Mouse (Mus musculus): ENCODE data around the gene Hist1h2bp. TPM values are rescaled to one million over a fixed set of nuclear protein-coding genes. Genes with fewer than 3 reads are reported as not detected.

Hist1h2bp gene
- polyA plus RNA-seq (2017; shearing (Covaris generic)) = 1 to 10 TPM in 1 of 2 experiments, not detected in 1; 1.5 TPM

DNA sequence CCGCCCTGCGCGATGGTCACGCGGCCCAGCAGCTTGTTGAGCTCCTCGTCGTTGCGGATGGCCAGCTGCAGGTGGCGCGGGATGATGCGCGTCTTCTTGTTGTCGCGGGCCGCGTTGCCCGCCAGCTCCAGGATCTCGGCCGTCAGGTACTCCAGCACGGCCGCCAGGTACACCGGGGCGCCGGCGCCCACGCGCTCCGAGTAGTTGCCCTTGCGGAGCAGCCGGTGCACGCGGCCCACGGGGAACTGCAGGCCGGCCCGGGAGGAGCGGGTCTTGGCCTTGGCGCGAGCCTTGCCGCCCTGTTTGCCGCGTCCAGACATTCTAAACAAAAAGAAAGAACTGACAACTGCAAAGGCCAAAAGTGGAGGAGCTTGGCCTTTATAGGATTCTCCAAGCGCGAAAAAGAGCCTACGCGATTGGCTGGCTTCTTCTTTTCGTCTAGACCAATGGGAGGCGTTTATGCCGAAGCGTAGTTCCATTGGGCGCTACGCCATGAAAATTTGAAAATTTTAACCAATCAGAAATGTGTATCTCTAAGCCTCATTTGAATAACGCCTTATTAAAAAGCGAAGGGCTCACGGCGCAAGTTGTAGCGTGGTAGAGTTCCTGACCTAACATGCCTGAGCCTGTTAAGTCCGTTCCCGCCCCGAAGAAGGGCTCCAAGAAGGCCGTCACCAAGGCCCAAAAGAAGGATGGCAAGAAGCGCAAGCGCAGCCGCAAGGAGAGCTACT is at the start of gene Hist1h2bp, which contains the start of gene Hist1h2an:
Hist1h2bp (plus strand) TSS at position 563 of the 731 bp plus-strand sequence.
Hist1h2an (minus strand) TSS at position 320 of the 731 bp plus-strand sequence.

DNA sequence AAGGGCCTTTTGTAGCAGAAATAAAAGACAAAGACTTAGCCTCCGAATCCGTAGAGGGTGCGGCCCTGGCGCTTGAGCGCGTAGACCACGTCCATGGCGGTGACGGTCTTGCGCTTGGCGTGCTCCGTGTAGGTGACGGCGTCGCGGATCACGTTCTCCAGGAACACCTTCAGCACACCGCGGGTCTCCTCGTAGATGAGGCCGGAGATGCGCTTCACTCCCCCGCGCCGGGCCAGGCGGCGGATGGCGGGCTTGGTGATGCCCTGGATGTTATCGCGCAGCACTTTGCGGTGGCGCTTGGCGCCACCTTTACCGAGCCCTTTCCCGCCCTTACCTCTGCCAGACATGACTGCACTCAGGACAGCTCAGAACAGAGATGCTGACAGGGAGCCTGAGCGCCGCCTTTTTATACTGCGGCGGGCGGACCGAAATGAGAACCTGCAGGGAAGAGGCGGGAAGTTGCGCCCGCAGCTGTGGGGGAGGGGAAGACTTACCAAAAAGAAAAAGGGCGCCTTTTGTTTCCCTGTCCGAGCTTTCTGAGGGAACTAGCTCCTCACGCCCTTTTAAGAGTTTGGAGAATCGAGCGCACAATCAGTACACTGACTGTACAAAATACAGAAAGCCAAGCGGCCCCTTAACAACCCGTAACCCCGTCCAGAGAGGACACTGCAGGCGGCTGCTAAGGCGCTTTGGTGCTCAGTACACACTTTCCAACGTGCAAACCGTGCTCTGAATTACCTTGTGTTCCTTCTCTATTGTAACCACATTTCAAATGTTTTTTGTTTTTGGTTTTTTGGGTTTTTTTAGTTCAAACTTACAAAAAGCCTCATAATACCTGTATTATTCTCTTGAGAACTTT is 36.9 kb upstream of the Hist1h2bp start, which contains the start of gene Hist1h4k:
Hist1h4k (minus strand) TSS at position 347 of the 859 bp plus-strand sequence.

DNA sequence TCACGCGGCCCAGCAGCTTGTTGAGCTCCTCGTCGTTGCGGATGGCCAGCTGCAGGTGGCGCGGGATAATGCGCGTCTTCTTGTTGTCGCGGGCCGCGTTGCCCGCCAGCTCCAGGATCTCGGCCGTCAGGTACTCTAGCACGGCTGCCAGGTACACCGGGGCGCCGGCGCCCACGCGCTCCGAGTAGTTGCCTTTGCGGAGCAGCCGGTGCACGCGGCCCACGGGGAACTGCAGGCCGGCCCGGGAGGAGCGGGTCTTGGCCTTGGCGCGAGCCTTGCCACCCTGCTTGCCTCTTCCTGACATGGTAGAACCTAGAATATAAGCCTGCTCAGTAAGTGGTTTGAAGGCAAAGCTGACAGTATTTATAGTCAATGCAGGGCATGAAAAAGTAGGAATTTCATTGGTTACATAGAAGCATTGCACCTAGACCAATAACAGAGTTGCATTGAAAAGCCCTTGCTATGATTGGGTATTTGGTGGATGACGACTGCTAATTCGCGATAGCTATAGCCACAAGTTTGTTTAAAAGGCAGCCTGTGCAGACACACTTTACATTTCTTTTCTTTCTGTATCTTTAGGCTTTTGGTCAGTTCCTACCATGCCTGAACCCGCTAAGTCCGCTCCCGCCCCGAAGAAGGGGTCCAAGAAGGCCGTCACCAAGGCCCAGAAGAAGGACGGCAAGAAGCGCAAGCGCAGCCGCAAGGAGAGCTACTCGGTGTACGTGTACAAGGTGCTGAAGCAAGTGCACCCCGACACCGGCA is 33.6 kb upstream of the Hist1h2bp start, which contains the start of the genes Hist1h2ak and Hist1h2bn:
Hist1h2ak (minus strand) TSS at position 304 of the 762 bp plus-strand sequence.
Hist1h2bn (plus strand) TSS at position 600 of the 762 bp plus-strand sequence.

DNA sequence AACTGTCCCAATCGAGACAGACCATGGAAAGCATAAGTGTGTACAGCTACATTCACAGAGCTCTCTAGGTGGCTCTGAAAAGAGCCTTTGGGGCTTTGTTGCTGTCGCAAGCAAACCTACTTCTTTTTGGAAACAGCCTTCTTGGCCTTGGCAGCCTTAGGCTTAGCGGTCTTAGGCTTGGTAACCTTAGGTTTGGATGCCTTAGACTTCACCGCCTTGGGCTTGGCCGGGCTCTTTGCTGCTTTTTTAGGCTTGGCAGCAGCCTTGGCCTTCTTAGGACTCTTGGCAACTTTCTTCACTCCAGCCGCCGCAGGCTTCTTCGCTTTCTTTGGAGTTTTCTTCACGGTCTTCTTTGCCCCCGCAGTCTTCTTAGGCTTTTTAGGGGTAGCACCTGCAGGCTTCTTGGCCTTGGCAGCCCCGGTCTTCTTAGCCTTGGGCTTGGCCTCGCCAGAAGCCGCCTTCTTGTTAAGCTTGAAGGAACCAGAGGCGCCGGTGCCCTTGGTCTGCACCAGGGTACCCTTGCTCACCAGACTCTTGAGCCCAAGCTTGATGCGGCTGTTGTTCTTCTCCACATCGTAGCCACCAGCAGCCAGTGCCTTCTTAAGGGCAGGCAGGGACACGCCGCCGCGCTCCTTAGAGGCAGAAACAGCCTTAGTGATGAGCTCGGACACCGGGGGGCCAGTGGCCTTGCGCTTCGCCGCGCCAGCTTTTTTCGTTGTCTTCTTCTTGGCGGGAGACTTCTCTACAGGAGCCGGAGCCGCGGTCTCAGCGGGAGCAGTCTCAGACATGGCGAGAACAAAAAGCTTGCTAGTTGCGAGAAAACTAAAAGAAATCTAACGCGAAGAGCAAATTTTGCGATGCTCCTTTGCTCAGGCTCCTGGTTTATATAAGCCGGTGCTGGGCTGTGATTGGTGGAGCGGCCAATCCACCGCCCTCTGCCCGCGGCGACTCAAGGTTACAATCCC is 7.2 kb upstream of the Hist1h2bp start, which contains the start of gene Hist1h1b:
Hist1h1b (minus strand) TSS at position 859 of the 965 bp plus-strand sequence.

DNA sequence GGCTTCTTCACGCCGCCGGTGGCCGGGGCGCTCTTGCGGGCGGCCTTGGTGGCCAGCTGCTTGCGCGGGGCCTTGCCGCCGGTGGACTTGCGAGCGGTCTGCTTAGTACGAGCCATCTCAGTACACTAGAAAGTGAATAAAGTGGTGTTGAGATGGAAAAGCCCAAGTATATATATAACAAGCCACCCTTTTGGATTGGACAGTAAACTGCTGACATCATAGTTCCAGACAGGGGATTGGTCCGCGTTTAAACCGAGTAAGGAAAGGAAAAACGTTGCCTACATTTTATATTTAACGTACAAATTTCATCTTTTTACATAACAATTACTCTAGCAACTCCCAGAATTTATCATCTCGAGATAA is 4.0 kb upstream of the Hist1h2bp start, which contains the start of gene Hist1h3i:
Hist1h3i (minus strand) TSS at position 116 of the 363 bp plus-strand sequence.

DNA sequence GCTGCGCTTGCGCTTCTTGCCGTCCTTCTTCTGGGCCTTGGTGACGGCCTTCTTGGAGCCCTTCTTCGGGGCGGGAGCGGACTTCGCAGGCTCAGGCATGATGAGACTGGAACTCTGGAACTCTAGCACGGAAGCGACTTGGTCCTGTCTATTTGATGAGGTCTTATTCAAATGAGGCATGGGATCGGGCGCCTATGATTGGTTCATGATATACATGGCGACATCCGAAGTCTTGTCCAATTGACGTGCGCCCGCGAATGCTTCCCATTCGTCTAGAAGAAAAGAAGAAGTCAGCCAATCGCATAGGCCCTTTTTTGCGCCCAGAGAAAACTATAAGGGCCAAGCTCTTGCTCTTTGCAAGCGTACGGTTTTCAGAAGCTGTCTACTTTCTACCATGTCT is 22.8 kb downstream of the Hist1h2bp start, which contains the start of the genes Hist1h2bq and Hist1h2ao:
Hist1h2bq (minus strand) TSS at position 125 of the 400 bp plus-strand sequence.
Hist1h2ao (plus strand) TSS at position 393 of the 400 bp plus-strand sequence.

DNA sequence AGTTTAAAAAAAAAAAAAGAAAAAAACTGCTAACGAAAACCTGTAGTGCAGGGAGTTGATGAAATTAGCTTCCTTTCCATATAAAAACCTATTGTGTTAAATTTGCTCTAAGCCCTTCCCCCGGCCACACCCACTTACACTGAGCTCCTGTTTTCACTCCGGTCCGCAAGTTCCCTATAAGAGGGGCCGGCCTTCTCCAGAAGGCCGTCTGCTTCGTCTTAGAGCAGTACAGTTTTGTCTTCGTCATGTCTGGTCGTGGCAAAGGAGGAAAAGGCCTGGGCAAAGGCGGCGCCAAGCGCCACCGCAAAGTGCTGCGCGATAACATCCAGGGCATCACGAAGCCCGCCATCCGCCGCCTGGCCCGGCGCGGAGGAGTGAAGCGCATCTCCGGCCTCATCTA is 24.3 kb downstream of the Hist1h2bp start, which contains the start of gene Hist1h4m:
Hist1h4m (plus strand) TSS at position 208 of the 400 bp plus-strand sequence.

DNA sequence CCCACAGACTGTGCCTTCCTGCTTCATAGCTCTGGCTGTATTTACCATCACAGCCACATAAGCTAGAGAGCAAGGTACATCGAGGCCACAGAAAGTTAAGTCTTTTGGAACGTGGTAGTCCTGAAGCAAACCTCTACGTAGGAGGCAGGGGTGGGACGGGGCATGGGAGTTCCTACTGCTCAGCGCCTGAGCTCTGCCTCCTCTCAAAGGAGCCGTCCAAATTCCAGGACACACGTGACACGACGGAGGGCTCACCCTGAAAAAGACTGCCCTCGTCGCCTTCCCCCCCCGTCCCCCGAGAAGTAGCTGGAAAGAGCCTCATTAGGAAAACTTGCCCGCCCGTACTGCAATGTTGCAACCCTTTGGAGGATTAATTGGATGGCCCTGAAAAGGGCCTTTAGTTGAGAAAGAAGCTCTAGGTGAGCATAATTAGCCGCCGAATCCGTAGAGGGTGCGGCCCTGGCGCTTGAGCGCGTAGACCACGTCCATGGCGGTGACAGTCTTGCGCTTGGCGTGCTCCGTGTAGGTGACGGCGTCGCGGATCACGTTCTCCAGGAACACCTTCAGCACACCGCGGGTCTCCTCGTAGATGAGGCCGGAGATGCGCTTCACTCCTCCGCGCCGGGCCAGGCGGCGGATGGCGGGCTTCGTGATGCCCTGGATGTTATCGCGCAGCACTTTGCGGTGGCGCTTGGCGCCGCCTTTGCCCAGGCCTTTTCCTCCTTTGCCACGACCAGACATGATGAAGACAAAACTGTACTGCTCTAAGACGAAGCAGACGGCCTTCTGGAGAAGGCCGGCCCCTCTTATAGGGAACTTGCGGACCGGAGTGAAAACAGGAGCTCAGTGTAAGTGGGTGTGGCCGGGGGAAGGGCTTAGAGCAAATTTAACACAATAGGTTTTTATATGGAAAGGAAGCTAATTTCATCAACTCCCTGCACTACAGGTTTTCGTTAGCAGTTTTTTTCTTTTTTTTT is 44.4 kb downstream of the Hist1h2bp start, which contains the start of gene Hist1h4n:
Hist1h4n (minus strand) TSS at position 779 of the 977 bp plus-strand sequence.

DNA sequence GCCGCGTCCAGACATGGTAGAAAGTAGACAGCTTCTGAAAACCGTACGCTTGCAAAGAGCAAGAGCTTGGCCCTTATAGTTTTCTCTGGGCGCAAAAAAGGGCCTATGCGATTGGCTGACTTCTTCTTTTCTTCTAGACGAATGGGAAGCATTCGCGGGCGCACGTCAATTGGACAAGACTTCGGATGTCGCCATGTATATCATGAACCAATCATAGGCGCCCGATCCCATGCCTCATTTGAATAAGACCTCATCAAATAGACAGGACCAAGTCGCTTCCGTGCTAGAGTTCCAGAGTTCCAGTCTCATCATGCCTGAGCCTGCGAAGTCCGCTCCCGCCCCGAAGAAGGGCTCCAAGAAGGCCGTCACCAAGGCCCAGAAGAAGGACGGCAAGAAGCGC is 46.2 kb downstream of the Hist1h2bp start, which contains the start of the genes Hist1h2ap and Hist1h2br:
Hist1h2ap (minus strand) TSS at position 47 of the 400 bp plus-strand sequence.
Hist1h2br (plus strand) TSS at position 283 of the 400 bp plus-strand sequence.

Other genes starting within 250 kb of the Hist1h2bp start
- gene Olfr1366, start 244.7 kb upstream of the Hist1h2bp start, polyA plus RNA-seq (2017; shearing (Covaris generic)) = not detected
- gene Olfr1535, start 227.6 kb upstream of the Hist1h2bp start, polyA plus RNA-seq (2017; shearing (Covaris generic)) = under 1 TPM; 0.08 to 0.29 TPM
- not detected for gene Olfr1364, start 205.7 kb upstream of the Hist1h2bp start, polyA plus RNA-seq (2017; shearing (Covaris generic))
- gene Olfr1362, start 173.4 kb upstream of the Hist1h2bp start, polyA plus RNA-seq (2017; shearing (Covaris generic)) = not detected
- gene Olfr11, start 144.9 kb upstream of the Hist1h2bp start, polyA plus RNA-seq (2017; shearing (Covaris generic)) = not detected
- gene Olfr1361, start 124.1 kb upstream of the Hist1h2bp start, polyA plus RNA-seq (2017; shearing (Covaris generic)) = not detected
- under 1 TPM in 1 of 2 experiments, not detected in 1; 0.09 TPM for gene Olfr1360, start 110.1 kb upstream of the Hist1h2bp start, polyA plus RNA-seq (2017; shearing (Covaris generic))
- not detected for gene Olfr1359, start 89.3 kb upstream of the Hist1h2bp start, polyA plus RNA-seq (2017; shearing (Covaris generic))
- under 1 TPM; 0.64 to 0.91 TPM for gene Hist1h2bl, start 71.3 kb upstream of the Hist1h2bp start, polyA plus RNA-seq (2017; shearing (Covaris generic))
- gene Hist1h2ai, start 71.0 kb upstream of the Hist1h2bp start, polyA plus RNA-seq (2017; shearing (Covaris generic)) = 10 to 100 TPM in 1 of 2 experiments, 1 to 10 TPM in 1; 8.5 to 16.3 TPM
- 1 to 10 TPM; 3.5 to 6.8 TPM for gene Hist1h3h, start 69.8 kb upstream of the Hist1h2bp start, polyA plus RNA-seq (2017; shearing (Covaris generic))
- 1 to 10 TPM; 1.4 to 2.6 TPM for gene Hist1h2bm, start 65.4 kb upstream of the Hist1h2bp start, polyA plus RNA-seq (2017; shearing (Covaris generic))
- 1 to 10 TPM in 1 of 2 experiments, not detected in 1; 1.2 TPM for gene Hist1h4j, start 52.4 kb upstream of the Hist1h2bp start, polyA plus RNA-seq (2017; shearing (Covaris generic))
- 10 to 100 TPM; 14.4 to 26.1 TPM for gene Hist1h4k, start 37.0 kb upstream of the Hist1h2bp start, polyA plus RNA-seq (2017; shearing (Covaris generic))
- gene Hist1h2ak, start 33.6 kb upstream of the Hist1h2bp start, polyA plus RNA-seq (2017; shearing (Covaris generic)) = 1 to 10 TPM; 5.2 to 7.9 TPM
- gene Hist1h2bn, start 33.3 kb upstream of the Hist1h2bp start, polyA plus RNA-seq (2017; shearing (Covaris generic)) = 1 to 10 TPM in 1 of 2 experiments, not detected in 1; 3.5 TPM
- 10 to 100 TPM; 12.2 to 12.7 TPM for gene Hist1h1b, start 6.8 kb upstream of the Hist1h2bp start, polyA plus RNA-seq (2017; shearing (Covaris generic))
- gene Hist1h3i, start 4.1 kb upstream of the Hist1h2bp start, polyA plus RNA-seq (2017; shearing (Covaris generic)) = 1 to 10 TPM; 1.3 to 2.5 TPM
- gene Hist1h2an, start 243 bp upstream of the Hist1h2bp start, polyA plus RNA-seq (2017; shearing (Covaris generic)) = 10 to 100 TPM in 1 of 2 experiments, 1 to 10 TPM in 1; 1.0 to 13.1 TPM
- gene Hist1h2bq, start 22.7 kb downstream of the Hist1h2bp start, polyA plus RNA-seq (2017; shearing (Covaris generic)) = 10 to 100 TPM; 10.3 to 13.9 TPM
- not detected for gene Hist1h2ao, start 23.0 kb downstream of the Hist1h2bp start, polyA plus RNA-seq (2017; shearing (Covaris generic))
- 10 to 100 TPM; 27.8 to 33.8 TPM for gene Hist1h4m, start 24.3 kb downstream of the Hist1h2bp start, polyA plus RNA-seq (2017; shearing (Covaris generic))
- gene Hist1h4n, start 44.7 kb downstream of the Hist1h2bp start, polyA plus RNA-seq (2017; shearing (Covaris generic)) = 10 to 100 TPM in 1 of 2 experiments, 1 to 10 TPM in 1; 6.0 to 10.8 TPM
- 100 to 1,000 TPM; 513 to 599 TPM for gene Hist1h2ap, start 46.0 kb downstream of the Hist1h2bp start, polyA plus RNA-seq (2017; shearing (Covaris generic))
- 10 to 100 TPM; 10.1 to 13.9 TPM for gene Hist1h2br, start 46.3 kb downstream of the Hist1h2bp start, polyA plus RNA-seq (2017; shearing (Covaris generic))
- gene Zfp184, start 157.6 kb downstream of the Hist1h2bp start, polyA plus RNA-seq (2017; shearing (Covaris generic)) = under 1 TPM in 1 of 2 experiments, not detected in 1; 0.09 TPM
- not detected for gene Pom121l2, start 193.7 kb downstream of the Hist1h2bp start, polyA plus RNA-seq (2017; shearing (Covaris generic))
- gene Prss16, start 222.3 kb downstream of the Hist1h2bp start, polyA plus RNA-seq (2017; shearing (Covaris generic)) = under 1 TPM; 0.28 to 0.85 TPM
- gene Hist1h2ah, start 248.1 kb downstream of the Hist1h2bp start, polyA plus RNA-seq (2017; shearing (Covaris generic)) = not detected
- 1 to 10 TPM in 1 of 2 experiments, under 1 TPM in 1; 0.45 to 2.6 TPM for gene Hist1h2bk, start 248.4 kb downstream of the Hist1h2bp start, polyA plus RNA-seq (2017; shearing (Covaris generic))

Measured in activated CD4-positive, CD25-positive, alpha-beta regulatory T cell (primary cell).